Mouse (Mus musculus): ENCODE results near the gene Ptgfr. TPM values are rescaled to one million over a fixed set of nuclear protein-coding genes. Genes with fewer than 3 reads are reported as not detected.

The Ptgfr gene
- polyA plus RNA-seq, 1 experiment from 2014 or later: 1.7 TPM

Other genes starting within 250 kb of the Ptgfr start
- gene Ifi44, start 87.7 kb downstream of the Ptgfr start, polyA plus RNA-seq (2015; fragmentation: Nextera tagmentation; extraction: Ambion mirVana): 0.32 and 2.7 TPM in 2 replicates
- 0.14 and 0.26 TPM in 2 replicates for gene Ifi44l, start 74.7 kb downstream of the Ptgfr start, polyA plus RNA-seq (2015; fragmentation: Nextera tagmentation; extraction: Ambion mirVana)

Data from neural tube, embryonic 15.5 days (tissue).